Mouse (Mus musculus): ENCODE data around the gene Gpc6. TPM values are rescaled to one million over a fixed set of nuclear protein-coding genes. Genes with fewer than 3 reads are reported as not detected.
A peak's percentile ranks its signal among the peaks of the same experiment; 100 is the strongest.

The Gpc6 gene
- total RNA-seq, 2 experiments from 2014 or later = 9.0 to 11.0 TPM

- DNase-seq (ENCODE audit: low spot score in 2 of 2) = no peak
Measured at GRCm38 (mm10) chr14:117781724-117782123, 856.6 kb downstream of the Gpc6 start.

DNA sequence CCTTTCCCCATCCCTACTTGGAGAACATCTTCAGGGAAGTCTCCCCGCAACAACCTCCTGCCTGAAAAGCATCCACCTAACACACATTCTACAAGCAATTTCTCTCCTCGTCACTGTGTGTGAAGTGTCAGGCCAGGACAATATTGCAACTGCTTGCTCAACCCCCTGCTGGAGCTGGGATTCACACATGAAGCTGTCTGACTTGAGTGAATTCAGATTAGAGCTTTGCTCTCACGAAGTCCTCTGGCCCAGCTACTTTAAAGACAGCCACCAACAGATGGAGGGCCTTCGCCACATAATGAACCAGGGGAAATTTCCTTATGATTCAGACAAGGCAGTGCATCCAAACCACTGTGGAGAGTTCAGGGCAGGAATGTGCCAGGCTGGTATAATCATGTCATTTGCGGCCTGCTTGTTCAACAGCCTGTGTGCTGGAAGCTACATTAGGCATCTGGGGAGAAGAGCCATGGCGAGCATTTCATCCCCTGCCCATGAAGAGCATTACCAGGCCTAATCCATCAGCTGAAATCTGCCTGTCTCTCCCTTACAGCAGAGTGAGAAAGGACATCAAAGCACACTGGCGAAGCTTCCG lies 858.7 kb downstream of the Gpc6 start:
- no peak for DNase-seq (ENCODE audit: low spot score in 2 of 2)

DNA sequence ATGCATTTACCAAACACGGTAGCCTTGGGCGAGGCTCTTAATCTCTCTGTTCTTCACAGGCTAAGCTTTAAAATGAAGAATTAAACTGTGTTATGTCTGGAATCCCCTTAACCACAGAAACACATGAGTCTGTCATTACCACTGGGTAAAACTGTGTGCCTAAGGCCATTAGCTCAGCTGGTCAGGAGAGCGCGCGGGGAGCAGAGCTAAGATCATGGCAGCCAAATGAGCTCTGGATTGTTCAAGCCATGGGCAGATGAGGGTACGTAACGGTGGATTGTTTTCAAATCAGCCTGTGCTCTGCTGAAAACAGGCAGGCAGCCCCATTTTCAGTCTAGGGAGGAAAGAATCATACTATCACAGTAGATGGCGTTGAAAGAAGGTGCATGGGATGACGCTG lies 859.8 kb downstream of the Gpc6 start:
- DNase-seq (ENCODE audit: low spot score in 2 of 2) = no peak

DNA sequence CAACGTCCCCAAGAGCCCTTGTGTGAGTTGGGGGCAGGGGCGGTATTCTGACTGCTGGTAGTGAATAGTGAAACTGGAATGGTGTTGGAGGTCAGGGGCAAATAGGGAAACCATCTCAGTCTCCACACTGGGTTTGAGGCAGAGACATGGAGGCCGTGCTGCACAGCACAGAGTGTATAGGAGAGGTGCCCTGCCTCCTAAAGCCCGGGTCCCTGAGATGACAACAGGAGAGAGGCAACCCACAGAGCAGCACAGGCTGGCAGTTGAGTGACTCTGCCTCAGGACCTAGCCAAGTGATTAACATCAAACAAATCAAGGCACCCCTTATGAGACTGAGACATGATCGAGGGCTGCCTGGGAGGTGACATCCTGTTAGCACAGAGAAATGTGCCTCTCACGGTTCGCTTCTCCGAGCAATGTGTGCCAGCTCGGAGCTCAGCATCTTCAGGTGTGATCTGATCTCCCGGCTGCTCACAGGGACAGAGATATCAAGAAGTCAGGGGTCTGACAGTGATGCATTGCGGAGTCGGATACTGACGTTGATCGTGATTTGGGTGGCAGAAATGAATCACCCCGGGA lies 860.5 kb downstream of the Gpc6 start:
- no peak for DNase-seq (ENCODE audit: low spot score in 2 of 2)

GRCm38 (mm10) chr14:117786647-117787046 lies 861.5 kb downstream of the Gpc6 start:
- DNase-seq (ENCODE audit: low spot score in 2 of 2) = no peak

DNA sequence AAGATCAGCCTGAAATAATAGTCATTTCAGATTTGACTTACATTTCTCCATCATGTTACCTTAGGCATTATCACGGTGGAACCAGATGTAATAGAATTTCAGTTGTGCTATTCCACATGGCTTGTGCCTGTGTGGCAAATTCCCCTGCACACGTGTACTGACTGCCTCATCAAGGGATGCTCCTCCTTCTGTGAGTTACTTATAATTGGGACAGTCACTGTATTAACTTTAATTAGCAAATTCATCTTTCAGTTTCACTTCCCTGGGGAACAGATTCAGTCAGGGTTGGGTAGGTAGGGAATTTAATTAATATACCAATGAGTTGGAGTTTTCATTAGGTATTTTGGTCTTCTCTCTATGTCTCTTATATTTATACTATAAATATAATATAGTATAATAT lies 869.8 kb downstream of the Gpc6 start:
- DNase-seq (ENCODE audit: low spot score in 2 of 2) = no peak

DNA sequence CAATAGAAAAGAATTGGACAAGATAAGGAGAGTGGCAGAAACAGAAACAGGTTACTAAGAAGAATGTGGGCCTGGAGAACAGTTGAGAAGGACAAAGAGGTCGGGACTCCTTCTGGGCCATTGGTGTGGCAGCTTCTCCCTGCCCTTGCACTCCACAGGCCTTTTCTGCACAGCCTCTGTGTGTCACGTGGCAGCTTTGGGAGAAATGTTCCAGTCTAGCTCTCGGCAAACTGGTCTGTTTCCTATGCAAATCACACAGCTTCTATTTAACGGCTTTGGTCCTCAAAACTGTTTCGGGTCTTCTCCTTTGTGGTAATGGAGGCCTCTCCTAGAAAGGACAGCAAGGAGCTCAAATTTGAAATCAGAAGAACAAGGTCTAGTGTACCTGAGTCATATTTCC lies 871.5 kb downstream of the Gpc6 start:
- DNase-seq (ENCODE audit: low spot score in 2 of 2) = no peak

DNA sequence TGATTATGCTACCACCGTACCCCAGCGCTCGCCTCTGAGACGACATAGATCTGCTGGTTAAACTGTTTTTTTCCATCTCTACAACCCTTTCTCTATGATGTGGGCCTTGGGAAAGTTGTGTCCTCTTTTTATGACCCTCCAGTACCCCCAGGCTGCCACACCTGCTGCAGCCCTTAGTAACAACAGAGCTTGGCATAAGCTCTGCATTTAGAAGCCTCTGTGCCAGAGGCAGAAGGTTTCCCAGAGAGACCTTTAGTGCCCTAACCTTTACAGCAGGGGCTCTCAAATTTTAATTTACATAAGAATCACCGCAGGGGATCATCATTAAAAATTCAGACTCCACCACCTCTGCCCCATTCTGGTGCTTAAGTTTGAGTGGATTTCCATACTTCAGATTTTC lies 875.3 kb downstream of the Gpc6 start:
- DNase-seq (ENCODE audit: low spot score in 2 of 2) = no peak

GRCm38 (mm10) chr14:117807846-117808245 lies 882.7 kb downstream of the Gpc6 start:
- DNase-seq (ENCODE audit: low spot score in 2 of 2) = peak in 1 of 2 experiments; percentile 15

DNA sequence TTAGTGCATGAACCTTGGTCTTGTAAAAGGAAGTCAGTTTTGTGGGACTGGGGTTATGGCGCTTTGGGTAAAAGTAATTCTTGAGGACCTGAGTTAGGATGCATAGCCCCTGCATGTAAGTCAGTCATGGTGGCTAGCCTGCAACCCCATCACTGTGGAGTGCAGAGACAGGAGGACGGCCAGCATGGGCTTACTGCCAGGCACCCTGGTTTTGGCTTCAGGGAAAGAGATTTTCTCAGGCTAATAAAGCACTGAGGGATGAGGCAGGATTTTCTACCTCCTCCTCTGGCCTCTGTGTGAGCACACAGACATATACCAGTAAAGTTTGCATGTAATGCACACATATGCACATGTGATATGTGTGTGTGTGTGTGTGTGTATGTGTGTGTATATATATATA lies 883.2 kb downstream of the Gpc6 start:
- DNase-seq (ENCODE audit: low spot score in 2 of 2) = no peak

- no peak for DNase-seq (ENCODE audit: low spot score in 2 of 2)
Measured at GRCm38 (mm10) chr14:117810321-117811270, 885.5 kb downstream of the Gpc6 start.

DNA sequence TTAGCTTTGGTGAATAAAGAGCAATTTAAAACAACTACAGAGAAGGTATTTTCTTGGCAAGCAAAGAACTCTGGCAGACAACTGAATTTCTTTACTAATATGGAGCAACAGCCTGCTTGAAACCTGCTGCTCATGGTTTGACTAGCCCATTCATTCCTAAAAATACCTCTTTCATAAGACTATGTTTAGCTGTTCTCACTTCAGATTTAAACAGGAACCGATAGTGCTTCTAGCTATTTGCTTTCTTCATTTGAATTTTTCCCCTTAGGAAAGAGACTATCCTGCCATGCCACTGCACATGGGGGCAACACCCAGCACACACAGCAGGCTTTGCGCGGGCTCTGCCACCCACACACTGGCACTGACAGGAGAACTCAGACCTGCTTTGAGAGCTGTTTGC lies 888.4 kb downstream of the Gpc6 start:
- DNase-seq (ENCODE audit: low spot score in 2 of 2) = peak; percentile 39 to 75

GRCm38 (mm10) chr14:117816008-117816407 lies 890.9 kb downstream of the Gpc6 start:
- no peak for DNase-seq (ENCODE audit: low spot score in 2 of 2)

DNA sequence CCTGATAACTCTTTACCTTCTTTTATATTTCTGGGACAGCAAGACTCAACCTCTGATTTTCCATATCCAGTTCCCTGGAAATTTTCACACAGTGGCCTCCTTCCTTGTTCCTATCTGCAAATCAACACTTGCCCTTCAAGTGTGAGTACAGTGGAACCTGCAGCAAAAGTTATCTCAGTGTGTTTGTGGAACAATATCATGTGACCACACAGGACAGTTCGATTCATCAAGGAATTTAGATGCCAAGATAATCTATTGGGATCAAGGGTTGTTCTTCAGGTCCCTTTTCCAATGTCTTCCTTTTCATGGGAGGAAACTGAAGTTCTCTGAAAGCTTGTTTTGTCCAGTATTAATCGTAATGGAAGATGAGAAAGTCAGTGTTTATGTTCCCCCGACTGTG lies 891.6 kb downstream of the Gpc6 start:
- no peak for DNase-seq (ENCODE audit: low spot score in 2 of 2)

DNA sequence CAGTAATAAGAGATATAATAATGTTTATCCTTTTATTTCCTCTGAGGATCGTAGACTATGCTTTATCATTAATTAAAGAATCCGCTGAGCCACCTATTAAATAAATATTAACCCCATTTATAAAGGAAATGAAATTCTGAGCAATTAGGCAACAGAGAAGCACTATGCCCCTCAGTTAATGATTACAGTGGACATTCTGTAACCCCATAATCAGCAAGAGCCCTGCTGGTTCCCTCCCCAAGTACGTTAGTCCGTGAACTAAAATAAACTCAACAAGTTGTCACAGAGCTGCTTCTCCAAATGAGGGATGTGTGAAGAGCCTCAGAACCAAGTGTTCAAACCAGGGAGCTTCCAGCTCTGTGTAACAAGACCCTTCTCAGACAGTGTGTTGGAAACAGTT lies 892.1 kb downstream of the Gpc6 start:
- no peak for DNase-seq (ENCODE audit: low spot score in 2 of 2)

- no peak for DNase-seq (ENCODE audit: low spot score in 2 of 2)
Measured at GRCm38 (mm10) chr14:117824491-117824890, 899.4 kb downstream of the Gpc6 start.

DNA sequence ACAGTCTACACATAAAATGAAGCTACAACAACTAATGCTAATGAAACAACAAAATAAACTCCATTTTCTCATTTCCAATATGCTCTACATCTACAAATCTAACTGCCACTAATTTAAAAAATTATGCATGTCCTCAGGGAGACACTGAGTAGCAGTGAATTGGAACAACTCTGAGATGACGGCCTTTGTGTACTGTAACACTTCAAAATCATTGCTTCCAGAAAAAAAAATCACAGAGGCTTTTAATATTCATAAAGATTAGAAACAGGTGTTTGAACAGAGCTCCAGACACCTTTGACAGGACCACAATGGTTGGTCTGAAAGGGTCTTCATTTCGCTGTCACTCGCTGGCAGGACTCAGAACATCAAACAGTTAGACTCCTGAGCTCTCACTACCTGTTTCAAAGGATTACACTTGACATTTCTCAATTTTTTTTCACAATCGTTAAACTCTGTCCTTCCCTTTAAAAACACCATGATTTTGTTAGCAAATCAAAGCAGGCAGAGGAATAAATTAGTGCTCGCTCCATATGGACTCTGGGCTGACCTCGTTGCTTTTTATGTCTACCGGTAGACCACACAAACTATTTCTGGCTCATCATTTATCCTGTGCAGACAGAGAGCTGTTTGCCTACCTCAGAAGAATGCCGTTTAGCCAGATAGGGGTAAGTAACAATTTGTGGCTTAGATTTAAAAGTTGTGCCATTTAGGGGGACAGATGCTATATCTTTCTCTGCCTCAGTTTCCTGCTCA lies 901.4 kb downstream of the Gpc6 start:
- DNase-seq (ENCODE audit: low spot score in 2 of 2) = no peak

GRCm38 (mm10) chr14:117831267-117831666 lies 906.2 kb downstream of the Gpc6 start:
- DNase-seq (ENCODE audit: low spot score in 2 of 2) = no peak

- DNase-seq (ENCODE audit: low spot score in 2 of 2) = peak; percentile 27 to 53
Measured at GRCm38 (mm10) chr14:117831731-117832130, 906.6 kb downstream of the Gpc6 start.

DNA sequence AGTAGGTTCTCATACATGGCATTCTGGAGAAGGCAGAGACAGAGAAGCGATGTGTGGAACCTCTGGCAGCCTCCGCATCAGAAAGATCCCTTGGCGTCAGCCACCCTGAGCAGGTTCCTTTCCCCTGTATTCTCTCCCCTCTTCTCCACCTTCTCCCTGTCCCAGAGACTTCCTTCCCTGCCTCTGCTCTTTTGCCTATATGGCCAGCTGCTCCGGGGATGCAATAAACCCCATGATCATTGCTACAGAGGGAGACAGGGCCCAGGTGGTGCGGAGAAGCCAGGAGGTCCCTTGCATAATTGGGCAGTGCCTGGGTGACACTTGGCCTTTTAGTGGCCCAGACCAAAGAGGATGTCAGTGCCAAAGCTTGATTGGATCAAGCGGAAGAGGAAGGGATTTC lies 910.4 kb downstream of the Gpc6 start:
- no peak for DNase-seq (ENCODE audit: low spot score in 2 of 2)

GRCm38 (mm10) chr14:117837021-117837420 lies 911.9 kb downstream of the Gpc6 start:
- no peak for DNase-seq (ENCODE audit: low spot score in 2 of 2)

DNA sequence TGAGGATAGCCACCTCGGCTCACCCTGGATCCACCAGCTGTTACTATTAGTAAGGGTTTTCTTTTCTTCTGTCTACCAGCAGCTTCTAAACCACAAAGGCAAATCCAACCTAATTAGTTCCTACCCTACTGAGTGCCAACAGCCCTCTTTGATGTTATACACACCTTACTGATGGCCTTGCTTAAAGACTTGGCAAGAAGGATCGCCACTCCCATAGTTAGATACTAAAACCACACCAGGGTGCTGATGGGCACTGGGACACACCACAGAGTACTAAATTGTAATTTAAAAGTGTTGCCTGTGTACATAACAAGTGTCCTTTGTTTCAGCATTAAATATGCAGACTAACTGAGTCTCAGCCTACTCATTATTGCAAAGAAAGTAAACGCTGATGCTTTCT lies 912.6 kb downstream of the Gpc6 start:
- DNase-seq (ENCODE audit: low spot score in 2 of 2) = no peak
